22 mouse cellular contexts compared by ENCODE assay signal in genomic region chr10:61737537-61737936, GRCm38 (mm10). TPM values are rescaled to one million over a fixed set of nuclear protein-coding genes. Genes with fewer than 3 reads are reported as not detected.
DNase-seq lines count a peak whose midpoint lies in the region; ATAC-seq lines count a peak whose summit lies in the region.
"Had no signal": no experiment of that assay in that cellular context is flagged by ENCODE, and none has a peak within 500 bp of the region (broad histone marks: within the 10 kb centered on the region; RNA-seq: fewer than 3 reads in every experiment).

No protein-coding gene starts in this region.

- 78% methylated on average over 1 of the region's 1 CpGs for WGBS in embryonic facial prominence, embryonic 14.5 days
- WGBS in embryonic facial prominence, embryonic 10.5 days = 93% methylated on average over 1 of the region's 1 CpGs
- 97% methylated on average over 1 of the region's 1 CpGs for WGBS in forebrain, embryonic 16.5 days
- 90% methylated on average over 1 of the region's 1 CpGs for WGBS in forebrain, embryonic 11.5 days
- WGBS in limb, embryonic 13.5 days = 65% methylated on average over 1 of the region's 1 CpGs
- 88% methylated on average over 1 of the region's 1 CpGs for WGBS in limb, embryonic 10.5 days

- no peak overlapping the region for H3K4me3 ChIP-seq in embryonic facial prominence, embryonic 14.5 days (ENCODE audit: low read depth, low read length)
- no peak overlapping the region for H3K4me3 ChIP-seq in embryonic facial prominence, embryonic 10.5 days
- no peak overlapping the region for H3K4me3 ChIP-seq in forebrain, embryonic 16.5 days (replicated peaks; ENCODE audit: low read length)
- no peak overlapping the region for H3K4me3 ChIP-seq in forebrain, embryonic 11.5 days (ENCODE audit: low read depth, low read length)
- H3K4me3 ChIP-seq in limb, embryonic 13.5 days = no peak overlapping the region
- H3K4me3 ChIP-seq in limb, embryonic 10.5 days = no peak overlapping the region
- H3K4me3 ChIP-seq: embryonic facial prominence, embryonic 15.5 days; gastrocnemius, adult 2 months had no signal

- no peaks in the 10 kb centered on the region for H3K27me3 ChIP-seq in embryonic facial prominence, embryonic 14.5 days (replicated peaks; ENCODE audit: control insufficient read depth, insufficient read depth, low read length)
- H3K27me3 ChIP-seq in embryonic facial prominence, embryonic 10.5 days (replicated peaks; ENCODE audit: low read depth, poor library complexity, severe bottlenecking) = no peaks in the 10 kb centered on the region
- no peaks in the 10 kb centered on the region for H3K27me3 ChIP-seq in forebrain, embryonic 16.5 days (replicated peaks; ENCODE audit: control insufficient read depth, insufficient read depth, low read length)
- no peaks in the 10 kb centered on the region for H3K27me3 ChIP-seq in forebrain, embryonic 11.5 days (ENCODE audit: control insufficient read depth, insufficient read depth, low read length)
- H3K27me3 ChIP-seq in limb, embryonic 13.5 days = no peaks in the 10 kb centered on the region
- H3K27me3 ChIP-seq in limb, embryonic 10.5 days (ENCODE audit: low read depth, poor library complexity, severe bottlenecking) = no peaks in the 10 kb centered on the region
- H3K27me3 ChIP-seq: embryonic facial prominence, embryonic 15.5 days had no signal

- H3K36me3 ChIP-seq in embryonic facial prominence, embryonic 14.5 days (ENCODE audit: control insufficient read depth, insufficient read depth, low read length) = peaks cover 61% of the 10 kb centered on the region
- peaks cover 63% of the 10 kb centered on the region for H3K36me3 ChIP-seq in embryonic facial prominence, embryonic 10.5 days (replicated peaks)
- H3K36me3 ChIP-seq in forebrain, embryonic 16.5 days (ENCODE audit: control insufficient read depth, insufficient read depth) = peaks cover 31% of the 10 kb centered on the region
- H3K36me3 ChIP-seq in forebrain, embryonic 11.5 days (ENCODE audit: control insufficient read depth, insufficient read depth, low read length) = peaks cover 5% of the 10 kb centered on the region; the same call in 1 of the 2 replicates
- H3K36me3 ChIP-seq in limb, embryonic 13.5 days = peaks cover 62% of the 10 kb centered on the region
- peaks cover 57% of the 10 kb centered on the region for H3K36me3 ChIP-seq in limb, embryonic 10.5 days

- no peaks in the 10 kb centered on the region for H3K9me3 ChIP-seq in embryonic facial prominence, embryonic 14.5 days (ENCODE audit: control insufficient read depth, low read length)
- no peaks in the 10 kb centered on the region for H3K9me3 ChIP-seq in embryonic facial prominence, embryonic 10.5 days
- H3K9me3 ChIP-seq in forebrain, embryonic 16.5 days (ENCODE audit: control insufficient read depth, low read length) = no peaks in the 10 kb centered on the region
- H3K9me3 ChIP-seq in forebrain, embryonic 11.5 days (ENCODE audit: control insufficient read depth, low read length) = no peaks in the 10 kb centered on the region
- H3K9me3 ChIP-seq in limb, embryonic 13.5 days = no peaks in the 10 kb centered on the region
- H3K9me3 ChIP-seq in limb, embryonic 10.5 days (replicated peaks) = no peaks in the 10 kb centered on the region
- H3K9me3 ChIP-seq: embryonic facial prominence, embryonic 15.5 days had no signal

- no peak overlapping the region for H3K4me2 ChIP-seq in embryonic facial prominence, embryonic 14.5 days (ENCODE audit: low read depth, low read length)
- no peak overlapping the region for H3K4me2 ChIP-seq in forebrain, embryonic 16.5 days (ENCODE audit: low read length)
- no peak overlapping the region for H3K4me2 ChIP-seq in forebrain, embryonic 11.5 days (ENCODE audit: low read depth, low read length, severe bottlenecking)
- H3K4me2 ChIP-seq in limb, embryonic 13.5 days (replicated peaks) = no peak overlapping the region
- H3K4me2 ChIP-seq: embryonic facial prominence, embryonic 15.5 days; heart, embryonic 11.5 days; hindbrain, embryonic 14.5 days had no signal

- ATAC-seq in embryonic facial prominence, embryonic 14.5 days (ENCODE audit: low read depth) = 0 out of 2 replicates have a peak, but pooled peaks have one; percentile 17
- ATAC-seq in forebrain, embryonic 16.5 days = no peak
- no peak for ATAC-seq in forebrain, embryonic 11.5 days (replicated peaks; ENCODE audit: low FRiP score)
- ATAC-seq in limb, embryonic 13.5 days (ENCODE audit: low FRiP score, low read depth) = 0 out of 2 replicates have a peak, but pooled peaks have one; percentile 45
- ATAC-seq: activated CD4-positive, CD25-positive, alpha-beta regulatory T cell, adult 4 months; inflammation-experienced regulatory T-cells, adult 6 months; intestine, embryonic 16.5 days had no signal

- H3K27ac ChIP-seq in embryonic facial prominence, embryonic 14.5 days (replicated peaks; ENCODE audit: low read depth, low read length) = no peak overlapping the region
- H3K27ac ChIP-seq in embryonic facial prominence, embryonic 10.5 days (replicated peaks) = no peak overlapping the region
- peak overlapping the region; percentile 77; the same call in 1 of the 2 replicates for H3K27ac ChIP-seq in forebrain, embryonic 16.5 days (ENCODE audit: low read length)
- H3K27ac ChIP-seq in forebrain, embryonic 11.5 days (ENCODE audit: low read depth, low read length) = no peak overlapping the region
- H3K27ac ChIP-seq in limb, embryonic 13.5 days = no peak overlapping the region
- H3K27ac ChIP-seq in limb, embryonic 10.5 days = no peak overlapping the region
- H3K27ac ChIP-seq: embryonic facial prominence, embryonic 15.5 days; gastrocnemius, adult 2 months had no signal

- H3K9ac ChIP-seq in embryonic facial prominence, embryonic 14.5 days (ENCODE audit: low read depth, low read length) = no peak overlapping the region
- no peak overlapping the region for H3K9ac ChIP-seq in forebrain, embryonic 16.5 days (replicated peaks; ENCODE audit: low read depth, low read length)
- no peak overlapping the region for H3K9ac ChIP-seq in forebrain, embryonic 11.5 days (ENCODE audit: low read length)
- no peak overlapping the region for H3K9ac ChIP-seq in limb, embryonic 13.5 days
- H3K9ac ChIP-seq: embryonic facial prominence, embryonic 15.5 days; hindbrain, embryonic 14.5 days had no signal

- DNase-seq in embryonic facial prominence, embryonic 14.5 days (ENCODE audit: low spot score) = no peak
- DNase-seq in embryonic facial prominence, embryonic 10.5 days (ENCODE audit: low spot score) = no peak
- DNase-seq in forebrain, embryonic 11.5 days (ENCODE audit: low spot score) = no peak
- DNase-seq in limb, embryonic 10.5 days (ENCODE audit: low spot score) = no peak
- DNase-seq: adrenal gland, postnatal 25 days; cerebellum, adult 11-12 months; cerebellum, adult 8-10 months; cerebellum, postnatal 10 days; cerebellum, postnatal 36 days; embryo, embryonic 11 days; gastrocnemius, adult 2 months; gastrocnemius, postnatal 14 days; heart, adult 11 months; kidney, adult 18-20 months had no signal

- H3K4me1 ChIP-seq in embryonic facial prominence, embryonic 14.5 days (ENCODE audit: control insufficient read depth, insufficient read depth, low read length) = no peaks in the 10 kb centered on the region
- H3K4me1 ChIP-seq in embryonic facial prominence, embryonic 10.5 days = no peaks in the 10 kb centered on the region
- no peaks in the 10 kb centered on the region; the same call in 1 of the 2 replicates for H3K4me1 ChIP-seq in forebrain, embryonic 16.5 days (replicated peaks; ENCODE audit: control insufficient read depth, insufficient read depth, low read length)
- no peaks in the 10 kb centered on the region for H3K4me1 ChIP-seq in forebrain, embryonic 11.5 days (replicated peaks; ENCODE audit: control insufficient read depth, insufficient read depth, low read length)
- H3K4me1 ChIP-seq in limb, embryonic 13.5 days = no peaks in the 10 kb centered on the region
- H3K4me1 ChIP-seq in limb, embryonic 10.5 days = no peaks in the 10 kb centered on the region
- H3K4me1 ChIP-seq: embryonic facial prominence, embryonic 15.5 days had no signal

RNA-seq across cellular contexts. Expression of gene Aifm2, which starts 22.5 kb away (rescaled TPM):
- polyA plus RNA-seq in embryonic facial prominence, embryonic 14.5 days (2014; fragmentation: Nextera tagmentation; extraction: Ambion mirVana) = 13.0 and 13.8 TPM in 2 replicates
- 8.2 and 11.8 TPM in 2 replicates for polyA plus RNA-seq in embryonic facial prominence, embryonic 10.5 days (2016; fragmentation: Nextera tagmentation; extraction: Ambion mirVana)
- 5.6 and 7.6 TPM in 2 replicates for polyA plus RNA-seq in forebrain, embryonic 16.5 days (2015; fragmentation: Nextera tagmentation; extraction: Ambion mirVana)
- 5.9 and 6.2 TPM in 2 replicates for polyA plus RNA-seq in forebrain, embryonic 11.5 days (2014; fragmentation: Nextera tagmentation; extraction: Ambion mirVana)
- 15.1 and 15.9 TPM in 2 replicates for polyA plus RNA-seq in limb, embryonic 13.5 days (2015; fragmentation: Nextera tagmentation; extraction: Ambion mirVana)
- 8.3 and 11.3 TPM in 2 replicates for polyA plus RNA-seq in limb, embryonic 10.5 days (2016; fragmentation: Nextera tagmentation; extraction: Ambion mirVana)

RNA-seq across cellular contexts. Expression of gene Tysnd1, which starts 42.2 kb away (rescaled TPM):
- polyA plus RNA-seq in embryonic facial prominence, embryonic 14.5 days (2014; fragmentation: Nextera tagmentation; extraction: Ambion mirVana) = 33.4 and 36.3 TPM in 2 replicates
- 29.4 and 31.2 TPM in 2 replicates for polyA plus RNA-seq in embryonic facial prominence, embryonic 10.5 days (2016; fragmentation: Nextera tagmentation; extraction: Ambion mirVana)
- polyA plus RNA-seq in forebrain, embryonic 16.5 days (2015; fragmentation: Nextera tagmentation; extraction: Ambion mirVana) = 20.2 and 22.4 TPM in 2 replicates
- 33.4 and 39.0 TPM in 2 replicates for polyA plus RNA-seq in forebrain, embryonic 11.5 days (2014; fragmentation: Nextera tagmentation; extraction: Ambion mirVana)
- 29.1 and 30.9 TPM in 2 replicates for polyA plus RNA-seq in limb, embryonic 13.5 days (2015; fragmentation: Nextera tagmentation; extraction: Ambion mirVana)
- 38.2 and 39.9 TPM in 2 replicates for polyA plus RNA-seq in limb, embryonic 10.5 days (2016; fragmentation: Nextera tagmentation; extraction: Ambion mirVana)

RNA-seq across cellular contexts. Expression of gene H2afy2, which starts 46.4 kb away (rescaled TPM):
- polyA plus RNA-seq in embryonic facial prominence, embryonic 14.5 days (2014; fragmentation: Nextera tagmentation; extraction: Ambion mirVana) = 87.2 and 110 TPM in 2 replicates
- polyA plus RNA-seq in embryonic facial prominence, embryonic 10.5 days (2016; fragmentation: Nextera tagmentation; extraction: Ambion mirVana) = 368 and 392 TPM in 2 replicates
- polyA plus RNA-seq in forebrain, embryonic 16.5 days (2015; fragmentation: Nextera tagmentation; extraction: Ambion mirVana) = 301 and 306 TPM in 2 replicates
- polyA plus RNA-seq in forebrain, embryonic 11.5 days (2014; fragmentation: Nextera tagmentation; extraction: Ambion mirVana) = 260 and 266 TPM in 2 replicates
- polyA plus RNA-seq in limb, embryonic 13.5 days (2015; fragmentation: Nextera tagmentation; extraction: Ambion mirVana) = 266 and 267 TPM in 2 replicates
- 285 and 298 TPM in 2 replicates for polyA plus RNA-seq in limb, embryonic 10.5 days (2016; fragmentation: Nextera tagmentation; extraction: Ambion mirVana)
- polyA plus RNA-seq: inflammation-experienced regulatory T-cells, adult 6 months had no signal

RNA-seq across cellular contexts. Expression of gene Sar1a, which starts 57.4 kb away (rescaled TPM):
- 338 and 352 TPM in 2 replicates for polyA plus RNA-seq in embryonic facial prominence, embryonic 14.5 days (2014; fragmentation: Nextera tagmentation; extraction: Ambion mirVana)
- 217 and 224 TPM in 2 replicates for polyA plus RNA-seq in embryonic facial prominence, embryonic 10.5 days (2016; fragmentation: Nextera tagmentation; extraction: Ambion mirVana)
- polyA plus RNA-seq in forebrain, embryonic 16.5 days (2015; fragmentation: Nextera tagmentation; extraction: Ambion mirVana) = 224 and 244 TPM in 2 replicates
- 231 and 238 TPM in 2 replicates for polyA plus RNA-seq in forebrain, embryonic 11.5 days (2014; fragmentation: Nextera tagmentation; extraction: Ambion mirVana)
- polyA plus RNA-seq in limb, embryonic 13.5 days (2015; fragmentation: Nextera tagmentation; extraction: Ambion mirVana) = 291 and 292 TPM in 2 replicates
- 220 and 231 TPM in 2 replicates for polyA plus RNA-seq in limb, embryonic 10.5 days (2016; fragmentation: Nextera tagmentation; extraction: Ambion mirVana)

Comparison
In these comparisons a context has a peak if more than half of its experiments do, and no peak if none do; other contexts are left out.
1. ATAC-seq: peak in embryonic facial prominence, embryonic 14.5 days (single experiment) and limb, embryonic 13.5 days (single experiment); none in forebrain, embryonic 16.5 days (single experiment) and forebrain, embryonic 11.5 days (single experiment).